ENCODE assay signal across 26 mouse cellular contexts in genomic region chr13:98652194-98652593, GRCm38 (mm10). TPM values are rescaled to one million over a fixed set of nuclear protein-coding genes. Genes with fewer than 3 reads are reported as not detected.
DNase-seq lines count a peak whose midpoint lies in the region; ATAC-seq and TF ChIP-seq lines count a peak whose summit lies in the region.
"Had no signal": no experiment of that assay in that cellular context is flagged by ENCODE, and none has a peak within 500 bp of the region (broad histone marks: within the 10 kb centered on the region; RNA-seq: fewer than 3 reads in every experiment).

No protein-coding gene starts in this region.

- peaks cover 13% of the 10 kb centered on the region for H3K4me1 ChIP-seq in kidney, postnatal 0 days (replicated peaks; ENCODE audit: insufficient read depth, low read length)
- H3K4me1 ChIP-seq in lung, postnatal 0 days (ENCODE audit: insufficient read depth, low read depth, low read length), result peaks cover 7% of the 10 kb centered on the region; the same call in 1 of the 2 replicates
- H3K4me1 ChIP-seq in stomach, embryonic 16.5 days (ENCODE audit: control insufficient read depth, insufficient read depth, low read length), result peaks cover 25% of the 10 kb centered on the region
- H3K4me1 ChIP-seq: liver, embryonic 15.5 days had no signal

- TF ChIP-seq EP300 in lung, postnatal 0 days (IDR thresholded peaks at IDR 0.05), result no peak

- H3K27me3 ChIP-seq in kidney, postnatal 0 days (ENCODE audit: insufficient read depth, low read length), result no peaks in the 10 kb centered on the region
- no peaks in the 10 kb centered on the region for H3K27me3 ChIP-seq in lung, postnatal 0 days (replicated peaks; ENCODE audit: insufficient read depth, low read length)
- H3K27me3 ChIP-seq in stomach, embryonic 16.5 days (ENCODE audit: control insufficient read depth, insufficient read depth, low read length), result no peaks in the 10 kb centered on the region
- H3K27me3 ChIP-seq: limb, embryonic 15.5 days; liver, embryonic 15.5 days had no signal

- H3K36me3 ChIP-seq in kidney, postnatal 0 days (ENCODE audit: insufficient read depth, low read length), result no peaks in the 10 kb centered on the region
- no peaks in the 10 kb centered on the region for H3K36me3 ChIP-seq in lung, postnatal 0 days (ENCODE audit: insufficient read depth, low read length)
- no peaks in the 10 kb centered on the region for H3K36me3 ChIP-seq in stomach, embryonic 16.5 days (ENCODE audit: control insufficient read depth, insufficient read depth, low read length)
- H3K36me3 ChIP-seq: G1E; heart, embryonic 15.5 days; limb, embryonic 15.5 days; liver, embryonic 15.5 days had no signal

- WGBS in kidney, postnatal 0 days, result 39% methylated on average over 2 of the region's 2 CpGs
- 28% methylated on average over 2 of the region's 2 CpGs for WGBS in lung, postnatal 0 days
- 26% methylated on average over 2 of the region's 2 CpGs for WGBS in stomach, embryonic 16.5 days

- H3K9ac ChIP-seq in kidney, postnatal 0 days (ENCODE audit: low read depth, low read length), result no peak overlapping the region
- H3K9ac ChIP-seq in lung, postnatal 0 days (replicated peaks; ENCODE audit: low read depth), result no peak overlapping the region
- H3K9ac ChIP-seq in stomach, embryonic 16.5 days (ENCODE audit: low read length), result no peak overlapping the region
- H3K9ac ChIP-seq: heart, embryonic 15.5 days; limb, embryonic 15.5 days; liver, embryonic 15.5 days had no signal

- no peak for TF ChIP-seq CTCF in kidney, postnatal 0 days (IDR thresholded peaks at IDR 0.05; ENCODE audit: low read depth)
- no peak for TF ChIP-seq CTCF in lung, postnatal 0 days (IDR thresholded peaks at IDR 0.05)

- no peak overlapping the region for H3K4me2 ChIP-seq in kidney, postnatal 0 days (ENCODE audit: low read length)
- H3K4me2 ChIP-seq in lung, postnatal 0 days (replicated peaks; ENCODE audit: low read depth, low read length), result no peak overlapping the region
- H3K4me2 ChIP-seq in stomach, embryonic 16.5 days (ENCODE audit: low read depth, low read length), result no peak overlapping the region
- H3K4me2 ChIP-seq: heart, embryonic 15.5 days; limb, embryonic 15.5 days; liver, embryonic 15.5 days had no signal

- H3K9me3 ChIP-seq in kidney, postnatal 0 days (replicated peaks; ENCODE audit: low read length), result no peaks in the 10 kb centered on the region
- H3K9me3 ChIP-seq in lung, postnatal 0 days (ENCODE audit: low read length), result no peaks in the 10 kb centered on the region
- no peaks in the 10 kb centered on the region for H3K9me3 ChIP-seq in stomach, embryonic 16.5 days (replicated peaks; ENCODE audit: control insufficient read depth, low read length)
- H3K9me3 ChIP-seq: G1E; heart, embryonic 15.5 days; limb, embryonic 15.5 days; liver, embryonic 15.5 days had no signal

- peak overlapping the region; percentile 69 for H3K27ac ChIP-seq in kidney, postnatal 0 days
- H3K27ac ChIP-seq in lung, postnatal 0 days (ENCODE audit: low read length), result peak overlapping the region; percentile 33; the same call in 1 of the 2 replicates
- H3K27ac ChIP-seq in stomach, embryonic 16.5 days (ENCODE audit: low read length), result peak overlapping the region; percentile 76
- H3K27ac ChIP-seq: heart, adult 2 months; heart, embryonic 15.5 days; limb, embryonic 15.5 days; liver, embryonic 15.5 days had no signal

- no peak overlapping the region for H3K4me3 ChIP-seq in kidney, postnatal 0 days (replicated peaks; ENCODE audit: low read depth, low read length)
- no peak overlapping the region for H3K4me3 ChIP-seq in lung, postnatal 0 days (ENCODE audit: low read depth, low read length)
- H3K4me3 ChIP-seq in stomach, embryonic 16.5 days (replicated peaks; ENCODE audit: low read length), result no peak overlapping the region
- H3K4me3 ChIP-seq: heart, adult 2 months; heart, embryonic 15.5 days; limb, embryonic 15.5 days; liver, embryonic 15.5 days had no signal

- ATAC-seq in kidney, postnatal 0 days (replicated peaks; ENCODE audit: low FRiP score, low read depth), result no peak
- peak; percentile 3; the same call in 1 of the 2 replicates for ATAC-seq in lung, postnatal 0 days
- ATAC-seq in stomach, embryonic 16.5 days (ENCODE audit: insufficient read depth, low FRiP score), result no peak
- ATAC-seq: activated CD4-positive, CD25-positive, alpha-beta regulatory T cell, adult 4 months; forebrain, embryonic 16.5 days; hindbrain, embryonic 16.5 days had no signal

- DNase-seq in heart, adult 11 months, result peak; percentile 68
- no peak for DNase-seq in heart, adult 18-20 months
- DNase-seq in kidney, postnatal 0 days (ENCODE audit: low spot score), result peak; percentile 9
- DNase-seq in kidney, postnatal 4 days, result no peak
- peak; percentile 11 for DNase-seq in lung, postnatal 0 days (ENCODE audit: low spot score)
- DNase-seq in lung, adult 18-20 months, result no peak
- no peak for DNase-seq in spleen, adult 18-20 months
- DNase-seq: adrenal gland, postnatal 14 days; cerebellum, adult 11 months; embryo, embryonic 11 days; kidney, adult 8-10 months had no signal

RNA-seq across cellular contexts. Expression of gene Tmem174, which starts 15.0 kb away (rescaled TPM):
- total RNA-seq in heart, adult 18-20 months (2021), result not detected
- 102 and 105 TPM in 2 replicates for polyA plus RNA-seq in kidney, postnatal 0 days (2015; fragmentation: Nextera tagmentation; extraction: Ambion mirVana)
- polyA plus RNA-seq in lung, postnatal 0 days (2015; fragmentation: Nextera tagmentation; extraction: Ambion mirVana), result 0.05 TPM in 1 of 2 replicates, not detected in the other
- not detected in 2 replicates for polyA plus RNA-seq in stomach, embryonic 16.5 days (2015; fragmentation: Nextera tagmentation; extraction: Ambion mirVana)
- total RNA-seq: adrenal gland, postnatal 14 days; gastrocnemius, adult 8-10 months; heart, adult 2 months; hematopoietic stem cell, adult 5-6 weeks; layer of hippocampus, postnatal 10 days; left cerebral cortex, postnatal 36 days; midbrain, postnatal 0 days had no signal
- polyA plus RNA-seq: activated CD4-positive, CD25-positive, alpha-beta regulatory T cell, adult 4 months; embryonic facial prominence, embryonic 14.5 days; forebrain, embryonic 16.5 days; G1E; heart, adult 2 months; heart, embryonic 15.5 days; limb, embryonic 15.5 days; liver, embryonic 15.5 days; midbrain, postnatal 0 days had no signal

RNA-seq across cellular contexts. Expression of gene Tmem171, which starts 42.4 kb away (rescaled TPM):
- total RNA-seq in heart, adult 18-20 months (2021), result 10 to 100 TPM in 1 of 2 experiments, 1 to 10 TPM in 1; 5.8 to 10.2 TPM
- polyA plus RNA-seq in kidney, postnatal 0 days (2015; fragmentation: Nextera tagmentation; extraction: Ambion mirVana), result 21.5 and 24.6 TPM in 2 replicates
- polyA plus RNA-seq in lung, postnatal 0 days (2015; fragmentation: Nextera tagmentation; extraction: Ambion mirVana), result 20.1 and 22.1 TPM in 2 replicates
- polyA plus RNA-seq in stomach, embryonic 16.5 days (2015; fragmentation: Nextera tagmentation; extraction: Ambion mirVana), result 6.7 and 8.7 TPM in 2 replicates
- total RNA-seq: layer of hippocampus, postnatal 10 days; left cerebral cortex, postnatal 36 days; midbrain, postnatal 0 days had no signal
- polyA plus RNA-seq: forebrain, embryonic 16.5 days; G1E; midbrain, postnatal 0 days had no signal

Comparison
In these comparisons a context has a peak if more than half of its experiments do, and no peak if none do; other contexts are left out.
1. DNase-seq: peak in heart, adult 11 months (single experiment), kidney, postnatal 0 days (single experiment) and lung, postnatal 0 days (single experiment); none in heart, adult 18-20 months (0 of 2), kidney, postnatal 4 days (0 of 2), lung, adult 18-20 months (0 of 2) and spleen, adult 18-20 months (0 of 2).
2. RNA of gene Tmem174, which starts 15.0 kb away (polyA plus RNA-seq): 102 to 105 TPM in kidney, postnatal 0 days; 0.05 TPM in lung, postnatal 0 days and not detected in stomach, embryonic 16.5 days; every median in the first group is over 10 times any median in the second.
3. Peak in every context shown above with its lines, with median percentiles within 50 percentile points of each other: H3K27ac ChIP-seq.